Mouse (Mus musculus) MEL (cell line): ENCODE data around the gene Serpina1c. TPM values are rescaled to one million over a fixed set of nuclear protein-coding genes. Genes with fewer than 3 reads are reported as not detected.
"Not testable (repeated sequence)": the region's sequence is repeated elsewhere in the genome, so short reads cannot be mapped to it uniquely, and the experiment has no call there.

Experiments
- DNase-seq: peaks from one replicate; pipeline ENCODE4 v3.0.0; 2011; ENCODE audit warnings: low read depth, low spot score
- H3K27ac ChIP-seq: 2 replicates; pipeline ENCODE4 v1.5.1; 2012; ENCODE audit warnings: low read depth, mild to moderate bottlenecking, control low read depth, low read length, moderate library complexity; ENCODE audit not compliant: control insufficient read depth
- H3K27me3 ChIP-seq, 2 experiments: fragments of 150-350 bp in 1 of 2; sonication (generic) in 1 of 2; 2 replicates each; pipeline ENCODE4 v1.6.1; 2012; ENCODE audit warnings: low read length in 2 of 2, mild to moderate bottlenecking in 2 of 2, improper control_type of control experiment in 1 of 2, moderate library complexity in 1 of 2; ENCODE audit not compliant: insufficient read depth in 2 of 2, control insufficient read depth in 1 of 2
- H3K36me3 ChIP-seq, 2 experiments: 2 replicates each; pipeline ENCODE4 v1.6.1; 2012 to 2014; ENCODE audit warnings: low read length in 2 of 2, improper control_type of control experiment in 1 of 2, inconsistent platforms in 1 of 2, mild to moderate bottlenecking in 1 of 2; ENCODE audit not compliant: insufficient read depth in 2 of 2, control insufficient read depth in 1 of 2
- H3K4me1 ChIP-seq, 2 experiments: fragments of 150-350 bp in 1 of 2; sonication (generic) in 1 of 2; 2 replicates each; pipeline ENCODE4 v1.6.1; 2012; ENCODE audit warnings: low read length in 2 of 2, improper control_type of control experiment in 1 of 2, mild to moderate bottlenecking in 1 of 2; ENCODE audit not compliant: insufficient read depth in 2 of 2, control insufficient read depth in 1 of 2
- H3K4me3 ChIP-seq, 2 experiments: fragments of 150-350 bp in 1 of 2; sonication (generic) in 1 of 2; 2 replicates each; pipeline ENCODE4 v1.5.1; 2012; ENCODE audit warnings: low read depth in 2 of 2, low read length in 2 of 2, mild to moderate bottlenecking in 2 of 2, moderate library complexity in 2 of 2, control low read depth in 1 of 2, improper control_type of control experiment in 1 of 2; ENCODE audit not compliant: control insufficient read depth in 1 of 2, insufficient read depth in 1 of 2
- H3K79me2 ChIP-seq: 2 replicates; pipeline ENCODE4 v1.6.1; 2012; ENCODE audit warnings: mild to moderate bottlenecking, low read length, moderate library complexity; ENCODE audit not compliant: control insufficient read depth, poor library complexity, insufficient read depth
- H3K9ac ChIP-seq: 2 replicates; pipeline ENCODE4 v1.6.1; 2012; ENCODE audit warnings: low read depth, mild to moderate bottlenecking, control low read depth, low read length, moderate library complexity; ENCODE audit not compliant: control insufficient read depth, poor library complexity, severe bottlenecking
- H3K9me3 ChIP-seq: fragments of 150-350 bp; sonication (generic); replicated peaks from 2 replicates; pipeline ENCODE4 v1.6.1; 2012; ENCODE audit warnings: mild to moderate bottlenecking, low read length, improper control_type of control experiment, moderate library complexity; ENCODE audit not compliant: insufficient read depth
- CTCF ChIP-seq, 3 experiments: IDR thresholded peaks in 2 of 3; conservative IDR thresholded peaks in 1 of 3; 2 replicates each; pipeline ENCODE4 v1.5.1; 2011 to 2012; ENCODE audit warnings: low read length in 3 of 3, low read depth in 2 of 3, mild to moderate bottlenecking in 2 of 3, improper control_type of control experiment in 1 of 3, inconsistent platforms in 1 of 3, mixed read lengths in 1 of 3, moderate library complexity in 1 of 3; ENCODE audit not compliant: control insufficient read depth in 1 of 3, insufficient read depth in 1 of 3, poor library complexity in 1 of 3, severe bottlenecking in 1 of 3
- GATA1 ChIP-seq: IDR thresholded peaks from 2 replicates; pipeline ENCODE4 v1.6.1; 2011; ENCODE audit warnings: low read depth, low read length, improper control_type of control experiment
- MAFK ChIP-seq: IDR thresholded peaks from 2 replicates; pipeline ENCODE4 v1.6.1; 2011; ENCODE audit warnings: low read depth, mild to moderate bottlenecking, low read length, improper control_type of control experiment, borderline replicate concordance
- MAX ChIP-seq: IDR thresholded peaks from 2 replicates; pipeline ENCODE4 v1.6.1; 2011; ENCODE audit warnings: low read length, improper control_type of control experiment
- MEF2A ChIP-seq: IDR thresholded peaks from 2 replicates; pipeline ENCODE4 v1.6.1; 2014; ENCODE audit warnings: low read depth, mild to moderate bottlenecking, inconsistent platforms, low read length, improper control_type of control experiment; ENCODE audit not compliant: poor library complexity, insufficient replicate concordance, severe bottlenecking; ENCODE audit errors: extremely low read depth
- MXI1 ChIP-seq: IDR thresholded peaks from 2 replicates; pipeline ENCODE4 v1.6.1; 2011; ENCODE audit warnings: mild to moderate bottlenecking, low read depth, low read length, improper control_type of control experiment
- MYB ChIP-seq: IDR thresholded peaks from 2 replicates; pipeline ENCODE4 v1.6.1; 2011; ENCODE audit warnings: mild to moderate bottlenecking, low read depth, low read length, improper control_type of control experiment
- USF2 ChIP-seq, 2 experiments: IDR thresholded peaks; 2 replicates each; pipeline ENCODE4 v1.6.1; 2011 to 2012; ENCODE audit warnings: improper control_type of control experiment in 2 of 2, low read length in 2 of 2, borderline replicate concordance in 1 of 2, inconsistent platforms in 1 of 2, low read depth in 1 of 2, mild to moderate bottlenecking in 1 of 2; ENCODE audit not compliant: insufficient read depth in 1 of 2
- ZC3H11A ChIP-seq: IDR thresholded peaks from 2 replicates; pipeline ENCODE4 v1.6.1; 2012; ENCODE audit warnings: low read depth, mild to moderate bottlenecking, inconsistent platforms, low read length, improper control_type of control experiment
- polyA plus RNA-seq, 2 experiments: library from polyadenylated mRNA; stranded (reverse) in 1 of 2; unstranded in 1 of 2; fragments of >175 nt in 1 of 2; fragments of >200 nt in 1 of 2; gene quantifications; 2 replicates each; pipeline versions ENCODE4 v1.2.1 to v1.2.4; 2012; ENCODE audit warnings: low replicate concordance in 2 of 2, low read depth in 1 of 2; ENCODE audit not compliant: insufficient read length in 2 of 2, insufficient read depth in 1 of 2, missing spikeins in 1 of 2
- total RNA-seq: library from RNA; depleted of rRNA; stranded (reverse); fragments of 300-350 nt; gene quantifications from 2 replicates; pipeline ENCODE4 v1.2.3, GENCODE M21; 2012

Gene Serpina1c
- total and polyA plus RNA-seq, 3 experiments: not detected

DNA sequence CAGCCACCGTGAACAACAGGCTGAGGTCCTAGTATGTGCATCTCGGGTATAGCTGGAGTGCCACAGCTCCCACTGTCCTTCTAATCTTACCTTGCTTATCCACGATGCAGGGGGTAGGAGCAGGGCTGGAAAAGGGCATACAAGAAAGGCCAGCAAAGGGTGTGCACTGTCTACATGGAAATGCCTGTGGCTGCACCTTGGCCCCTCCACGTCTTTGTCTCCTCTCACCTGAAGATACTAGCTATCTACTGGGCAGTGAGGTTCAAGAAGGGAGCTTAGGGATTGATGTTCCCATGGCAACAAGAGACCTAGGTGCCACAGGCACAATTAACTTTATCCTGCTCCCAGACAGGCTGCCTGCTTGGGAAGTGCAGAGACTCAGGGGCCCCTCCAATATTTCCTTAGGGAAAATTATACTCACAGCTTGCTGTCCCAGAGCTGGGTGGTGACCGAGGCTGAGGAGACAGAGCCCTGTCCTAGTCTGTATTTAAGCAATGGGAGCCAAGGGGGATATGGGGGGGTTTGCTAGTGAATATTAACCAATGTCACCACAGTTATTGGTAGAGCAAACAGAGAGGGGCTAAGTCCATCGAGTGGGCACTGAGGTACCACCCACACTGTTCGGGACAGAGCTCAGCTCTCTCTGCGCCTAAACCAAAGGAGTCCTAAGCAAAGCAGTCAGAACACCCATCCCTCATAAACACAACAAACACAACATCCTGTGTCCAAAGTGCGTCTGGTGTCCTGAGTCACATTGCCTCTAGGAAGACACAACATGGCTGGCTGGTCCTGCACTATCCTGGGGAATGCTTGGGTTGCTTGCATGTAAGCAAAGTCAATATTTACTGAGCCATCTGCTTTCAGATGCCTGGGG lies 41.3 kb downstream of the Serpina1c start, which contains the start of gene Serpina1a:
Gene Serpina1a (minus strand): TSS at position 462 of the 874 bp plus-strand sequence.
- H3K4me1 ChIP-seq, H3K27ac ChIP-seq, H3K79me2 ChIP-seq, DNase-seq, H3K9me3 ChIP-seq, H3K27me3 ChIP-seq, H3K9ac ChIP-seq, H3K36me3 ChIP-seq, H3K4me3 ChIP-seq: not testable (repeated sequence)

DNA sequence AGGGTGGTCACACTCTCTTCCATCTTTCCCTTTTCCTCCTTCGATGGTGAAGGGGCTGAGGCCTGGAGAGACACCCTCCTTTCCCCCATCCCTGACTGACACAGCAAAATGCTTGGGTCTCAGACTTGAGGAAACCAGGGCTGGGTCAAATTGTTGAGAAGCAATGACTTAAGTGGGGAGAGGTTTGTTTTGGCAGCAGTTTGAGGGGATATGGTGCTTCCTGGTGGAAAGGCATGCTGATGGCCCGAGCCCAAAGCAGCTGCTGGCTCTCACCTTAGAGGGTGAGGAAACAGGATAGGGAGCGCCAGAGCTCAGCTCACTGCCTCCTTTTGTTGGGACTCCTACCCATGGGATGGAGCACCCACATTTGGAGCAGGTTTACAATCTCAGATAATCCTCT lies 43.7 kb downstream of the Serpina1c start:
- Histone ChIP-seq H3K27me3 (no peaks in the 10 kb centered on the region), H3K4me1 (no peaks in the 10 kb centered on the region), H3K4me3 (no peak overlapping the region), H3K9ac (no peak overlapping the region), H3K27ac (no peak overlapping the region), H3K36me3 (no peaks in the 10 kb centered on the region), H3K9me3 (no peaks in the 10 kb centered on the region), H3K79me2 (no peaks in the 10 kb centered on the region)
- no peak for DNase-seq
- no peak for TF ChIP-seq GATA1
- TF ChIP-seq MYB: no peak
- no peak for TF ChIP-seq CTCF (IDR thresholded peaks at IDR 0.05 in 2 of 3, conservative IDR thresholded peaks at IDR 0.05 in 1 of 3; ENCODE audit: control insufficient read depth in 1 of 3, insufficient read depth in 1 of 3, low read depth in 2 of 3, low read length in 3 of 3, poor library complexity in 1 of 3, severe bottlenecking in 1 of 3)
- TF ChIP-seq MAX: no peak
- no peak for TF ChIP-seq ZC3H11A
- no peak for TF ChIP-seq MXI1
- no peak for TF ChIP-seq MEF2A
- TF ChIP-seq MAFK: no peak
- no peak for TF ChIP-seq USF2 (IDR thresholded peaks at IDR 0.05; ENCODE audit: borderline replicate concordance in 1 of 2, insufficient read depth in 1 of 2, low read depth in 1 of 2, low read length in 2 of 2)

DNA sequence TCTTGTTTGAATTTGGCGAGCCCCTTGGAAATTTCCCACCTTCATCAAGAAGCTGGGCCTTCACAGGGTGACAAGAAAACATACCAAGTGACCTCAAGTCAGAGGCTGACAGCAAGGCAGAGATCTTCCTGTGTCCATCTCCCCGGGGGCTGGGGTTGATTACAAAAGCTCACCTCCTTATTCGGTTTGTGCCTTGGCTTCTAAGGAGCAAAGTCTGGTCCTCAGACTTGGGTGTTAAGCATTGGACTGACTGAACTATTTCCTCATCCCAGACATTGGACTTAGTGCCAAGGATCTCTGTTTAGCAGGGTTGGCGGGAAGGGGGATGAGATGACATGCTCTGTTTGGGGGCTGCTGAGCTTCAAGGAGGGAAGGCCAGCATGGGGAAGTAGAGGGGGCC lies 44.1 kb downstream of the Serpina1c start:
- H3K9me3 ChIP-seq, H3K4me1 ChIP-seq, H3K27me3 ChIP-seq, H3K36me3 ChIP-seq, H3K9ac ChIP-seq, H3K27ac ChIP-seq, H3K4me3 ChIP-seq, DNase-seq, H3K79me2 ChIP-seq: not testable (repeated sequence)

DNA sequence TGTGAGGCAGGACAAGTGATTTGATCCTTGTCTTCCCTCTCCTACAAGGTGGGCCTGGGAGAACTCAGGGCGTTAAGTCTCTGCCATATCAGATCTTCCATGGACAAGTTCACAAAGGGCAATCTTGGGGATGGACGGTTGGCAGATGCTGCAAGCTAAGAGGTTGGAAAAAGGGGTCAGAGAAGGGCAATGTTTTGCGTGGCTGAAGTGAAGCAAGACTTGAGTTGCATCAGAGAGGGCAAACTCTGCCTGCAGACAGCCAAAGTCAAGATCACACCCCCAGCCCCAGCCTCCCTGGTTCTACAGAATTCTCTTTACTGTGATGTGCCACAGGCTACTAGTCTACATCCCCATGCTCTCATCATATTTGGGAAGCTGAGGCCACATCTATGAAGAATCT lies 45.1 kb downstream of the Serpina1c start:
- DNase-seq, H3K9me3 ChIP-seq, H3K36me3 ChIP-seq, H3K79me2 ChIP-seq, H3K27me3 ChIP-seq, H3K9ac ChIP-seq, H3K27ac ChIP-seq, H3K4me3 ChIP-seq, H3K4me1 ChIP-seq: not testable (repeated sequence)

DNA sequence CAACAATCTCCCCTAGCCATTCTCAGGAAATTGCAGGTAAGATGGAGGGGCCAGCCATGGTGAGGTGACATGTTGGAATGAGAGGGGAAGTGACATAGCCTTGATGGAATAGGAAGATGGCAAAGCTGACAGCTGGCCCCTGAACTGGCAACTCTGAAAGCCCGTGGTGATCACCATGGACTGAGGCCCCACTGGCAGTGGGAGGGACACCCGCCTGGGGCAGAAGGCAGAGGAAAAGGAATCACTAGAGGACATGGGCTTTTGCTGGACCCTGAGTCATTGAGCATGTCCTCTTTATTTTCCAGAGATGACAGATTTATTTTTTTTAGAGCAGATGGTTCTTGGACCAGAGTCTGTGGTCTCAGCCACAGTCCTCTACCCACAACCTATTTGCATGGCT lies 51.7 kb downstream of the Serpina1c start:
- not testable (repeated sequence) for H3K36me3 ChIP-seq, H3K79me2 ChIP-seq, H3K9me3 ChIP-seq, H3K9ac ChIP-seq, H3K4me1 ChIP-seq, H3K27me3 ChIP-seq, H3K4me3 ChIP-seq, H3K27ac ChIP-seq, DNase-seq
